Mouse (Mus musculus) hindbrain, embryonic 15.5 days (tissue): Measurements from ENCODE around the gene Fthl17d. TPM values are rescaled to one million over a fixed set of nuclear protein-coding genes. Genes with fewer than 3 reads are reported as not detected.
A peak's percentile ranks its signal among the peaks of the same experiment; 100 is the strongest.
"Not testable (repeated sequence)": the region's sequence is repeated elsewhere in the genome, so short reads cannot be mapped to it uniquely, and the experiment has no call there.

ENCODE experiments used
- ATAC-seq: fragments of 200-750 bp; cut with Nextera tagmentation; 2 replicates; pipeline ENCODE4 v1.8.0; 2017; ENCODE audit warnings: low read depth, moderate number of reproducible peaks, moderate TSS enrichment; ENCODE audit not compliant: low FRiP score
- H3K27ac ChIP-seq: fragments of 300-500 bp; sonication (generic); replicated peaks from 2 replicates; pipeline ENCODE4 v1.5.1; 2015; ENCODE audit warnings: mild to moderate bottlenecking, inconsistent platforms
- H3K27me3 ChIP-seq: fragments of 300-500 bp; sonication (generic); 2 replicates; pipeline ENCODE4 v1.6.1; 2015; ENCODE audit warnings: control low read depth, inconsistent platforms
- H3K36me3 ChIP-seq: fragments of 300-500 bp; sonication (generic); 2 replicates; pipeline ENCODE4 v1.6.1; 2015; ENCODE audit warnings: control low read depth, inconsistent platforms
- H3K4me1 ChIP-seq: fragments of 300-500 bp; sonication (generic); replicated peaks from 2 replicates; pipeline ENCODE4 v1.6.1; 2015; ENCODE audit warnings: control low read depth, inconsistent platforms
- H3K4me2 ChIP-seq: fragments of 300-500 bp; sonication (generic); 2 replicates; pipeline ENCODE4 v1.6.1; 2015; ENCODE audit warnings: moderate library complexity, mild to moderate bottlenecking, inconsistent platforms
- H3K4me3 ChIP-seq: fragments of 300-500 bp; sonication (generic); 2 replicates; pipeline ENCODE4 v1.5.1; 2015; ENCODE audit warnings: mild to moderate bottlenecking, inconsistent platforms
- H3K9ac ChIP-seq: fragments of 300-500 bp; sonication (generic); 2 replicates; pipeline ENCODE4 v1.6.1; 2015; ENCODE audit warnings: inconsistent platforms
- H3K9me3 ChIP-seq: fragments of 300-500 bp; sonication (generic); 2 replicates; pipeline ENCODE4 v1.6.1; 2016; ENCODE audit warnings: control low read depth, inconsistent platforms
- WGBS: fragments of 180-500 bp; shearing (Covaris S2); methylation state at CpG from one replicate; pipeline ENCODE4 v1.1.7; 2015; 5-methylcytosine and 5-hydroxymethylcytosine counted together
- polyA plus RNA-seq: library from polyadenylated mRNA; unstranded; fragments of >200 nt; fragmentation: Nextera tagmentation; extraction: Ambion mirVana; gene quantifications from 2 replicates; pipeline ENCODE4 v1.2.1, GENCODE M21; 2015

The Fthl17d gene
- not detected in 2 replicates for polyA plus RNA-seq

DNA sequence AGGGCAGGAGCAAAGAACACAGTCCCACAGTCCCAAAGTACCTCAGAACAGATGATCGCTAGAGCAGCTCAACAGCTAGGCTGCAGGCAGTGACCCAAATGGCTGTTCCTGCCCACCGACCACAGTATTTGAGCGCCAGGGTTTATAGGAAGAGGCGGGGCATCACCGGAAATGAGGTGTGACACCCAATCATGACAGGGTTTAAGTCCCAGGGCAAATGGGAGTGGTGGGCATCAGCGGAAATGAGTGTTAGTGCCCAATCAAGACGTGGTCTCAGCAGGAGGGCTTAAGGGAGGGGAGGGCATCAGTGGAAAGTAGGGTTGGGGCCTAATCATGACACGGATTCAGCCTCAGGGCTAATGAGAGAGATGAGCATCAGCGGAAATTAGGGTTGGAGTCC is at the start of gene Fthl17d:
Gene Fthl17d (minus strand): TSS at position 101 of the 400 bp plus-strand sequence.
- H3K9ac ChIP-seq, H3K9me3 ChIP-seq, H3K27me3 ChIP-seq, H3K27ac ChIP-seq, H3K4me1 ChIP-seq, H3K4me3 ChIP-seq, ATAC-seq, H3K4me2 ChIP-seq, H3K36me3 ChIP-seq: not testable (repeated sequence)
- WGBS = no CpG with 5 or more reads among the region's 9 CpGs

DNA sequence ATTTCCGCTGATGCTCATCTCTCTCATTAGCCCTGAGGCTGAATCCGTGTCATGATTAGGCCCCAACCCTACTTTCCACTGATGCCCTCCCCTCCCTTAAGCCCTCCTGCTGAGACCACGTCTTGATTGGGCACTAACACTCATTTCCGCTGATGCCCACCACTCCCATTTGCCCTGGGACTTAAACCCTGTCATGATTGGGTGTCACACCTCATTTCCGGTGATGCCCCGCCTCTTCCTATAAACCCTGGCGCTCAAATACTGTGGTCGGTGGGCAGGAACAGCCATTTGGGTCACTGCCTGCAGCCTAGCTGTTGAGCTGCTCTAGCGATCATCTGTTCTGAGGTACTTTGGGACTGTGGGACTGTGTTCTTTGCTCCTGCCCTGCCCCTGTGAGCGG is 46.6 kb upstream of the Fthl17d start, which contains the start of gene Fthl17e:
Gene Fthl17e (plus strand): TSS at position 301 of the 400 bp plus-strand sequence.
- H3K27me3 ChIP-seq, H3K4me3 ChIP-seq, H3K4me2 ChIP-seq, H3K9me3 ChIP-seq, H3K27ac ChIP-seq, H3K4me1 ChIP-seq, H3K36me3 ChIP-seq, ATAC-seq, H3K9ac ChIP-seq: not testable (repeated sequence)
- WGBS = 86% methylated on average over 1 of the region's 10 CpGs

DNA sequence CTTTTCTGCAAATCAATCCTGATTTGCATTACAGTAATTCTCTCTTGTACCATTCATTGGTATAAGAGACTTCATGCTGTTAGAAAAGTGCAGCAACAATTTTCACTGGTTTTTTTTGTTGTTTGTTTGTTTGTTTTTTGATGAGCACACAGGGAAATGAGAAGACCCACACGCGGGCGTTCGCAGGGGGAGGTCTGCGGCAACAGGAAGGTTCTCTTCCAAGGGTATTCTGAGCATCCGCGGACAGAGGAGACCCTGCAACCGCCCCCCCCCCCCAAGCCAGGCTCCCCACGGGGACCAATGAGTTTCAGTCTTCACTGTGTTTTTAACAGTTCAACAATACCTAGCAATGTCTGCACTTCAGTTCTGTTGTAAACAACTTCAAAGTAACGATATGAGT is 32.9 kb upstream of the Fthl17d start:
- Histone ChIP-seq H3K27ac (no peak overlapping the region), H3K4me2 (no peak overlapping the region), H3K4me1 (no peaks in the 10 kb centered on the region), H3K27me3 (no peaks in the 10 kb centered on the region), H3K4me3 (no peak overlapping the region), H3K36me3 (no peaks in the 10 kb centered on the region), H3K9me3 (no peaks in the 10 kb centered on the region), H3K9ac (no peak overlapping the region)
- 57% methylated on average over 10 of the region's 10 CpGs for WGBS
- no peak for ATAC-seq

DNA sequence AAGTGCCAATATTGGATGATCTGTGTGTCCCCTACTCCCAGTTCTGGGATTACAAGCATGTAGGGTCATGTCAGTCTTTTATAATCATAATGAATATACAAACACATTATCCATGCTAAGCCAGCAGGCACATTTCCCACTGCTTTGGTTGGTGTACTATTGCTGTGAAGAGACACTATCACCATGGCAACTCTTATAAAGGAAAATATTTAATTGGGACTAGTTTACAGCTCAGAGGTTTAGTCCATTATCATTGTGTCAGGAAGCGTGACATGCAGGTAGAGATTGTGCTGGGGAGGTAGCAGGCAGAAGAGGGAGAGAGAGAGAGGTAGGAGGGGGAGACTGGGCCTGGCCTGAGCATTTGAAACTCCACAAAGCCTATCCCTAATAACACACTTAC is 29.5 kb upstream of the Fthl17d start:
- WGBS = 50% methylated on average over 1 of the region's 1 CpGs
- Histone ChIP-seq H3K9me3 (no peaks in the 10 kb centered on the region), H3K27ac (no peak overlapping the region), H3K27me3 (no peaks in the 10 kb centered on the region), H3K4me3 (no peak overlapping the region), H3K36me3 (no peaks in the 10 kb centered on the region), H3K4me1 (no peaks in the 10 kb centered on the region), H3K9ac (no peak overlapping the region), H3K4me2 (no peak overlapping the region)
- 0 out of 2 replicates have a peak, but pooled peaks have one; percentile 42 for ATAC-seq

DNA sequence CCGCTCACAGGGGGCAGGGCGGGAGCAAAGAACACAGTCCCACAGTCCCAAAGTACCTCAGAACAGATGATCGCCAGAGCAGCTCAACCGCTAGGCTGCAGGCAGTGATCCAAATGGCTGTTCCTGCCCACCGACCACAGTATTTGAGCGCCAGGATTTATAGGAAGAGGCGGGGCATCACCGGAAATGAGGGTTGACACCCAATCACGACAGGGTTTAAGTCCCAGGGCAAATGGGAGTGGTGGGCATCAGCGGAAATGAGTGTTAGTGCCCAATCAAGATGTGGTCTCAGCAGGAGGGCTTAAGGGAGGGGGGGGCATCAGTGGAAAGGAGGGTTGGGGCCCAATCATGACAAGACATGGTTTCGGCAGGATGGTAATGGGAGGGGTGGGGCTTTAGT is 10.1 kb downstream of the Fthl17d start, which contains the start of gene Fthl17c:
Gene Fthl17c (minus strand): TSS at position 101 of the 400 bp plus-strand sequence.
- not testable (repeated sequence) for H3K36me3 ChIP-seq, H3K4me1 ChIP-seq, H3K27me3 ChIP-seq, H3K27ac ChIP-seq, H3K4me3 ChIP-seq, H3K9me3 ChIP-seq, ATAC-seq, H3K4me2 ChIP-seq, H3K9ac ChIP-seq
- WGBS = no CpG with 5 or more reads among the region's 11 CpGs

DNA sequence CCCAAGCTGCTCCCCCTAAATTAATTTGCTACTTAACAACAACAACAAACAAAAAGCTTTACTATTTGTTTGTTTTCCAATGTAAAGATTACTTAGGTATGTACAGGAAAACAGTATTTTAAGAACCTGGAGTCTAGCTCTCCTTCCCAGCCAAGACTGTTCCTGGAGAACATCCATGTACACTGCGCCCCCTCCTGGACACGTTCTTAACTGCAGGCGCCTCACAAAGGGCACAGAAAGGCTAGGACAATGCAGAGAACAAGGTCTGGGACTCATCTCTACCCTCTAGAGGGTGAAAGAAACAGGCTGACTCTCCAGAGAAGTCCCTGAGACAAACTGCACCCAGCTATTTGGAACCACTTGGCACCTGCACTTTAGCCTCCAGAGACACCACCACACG is 21.9 kb downstream of the Fthl17d start:
- 46% methylated on average over 4 of the region's 4 CpGs for WGBS
- not testable (repeated sequence) for H3K27me3 ChIP-seq, H3K4me3 ChIP-seq, H3K9ac ChIP-seq, H3K36me3 ChIP-seq, H3K4me2 ChIP-seq, H3K9me3 ChIP-seq, ATAC-seq, H3K27ac ChIP-seq, H3K4me1 ChIP-seq

DNA sequence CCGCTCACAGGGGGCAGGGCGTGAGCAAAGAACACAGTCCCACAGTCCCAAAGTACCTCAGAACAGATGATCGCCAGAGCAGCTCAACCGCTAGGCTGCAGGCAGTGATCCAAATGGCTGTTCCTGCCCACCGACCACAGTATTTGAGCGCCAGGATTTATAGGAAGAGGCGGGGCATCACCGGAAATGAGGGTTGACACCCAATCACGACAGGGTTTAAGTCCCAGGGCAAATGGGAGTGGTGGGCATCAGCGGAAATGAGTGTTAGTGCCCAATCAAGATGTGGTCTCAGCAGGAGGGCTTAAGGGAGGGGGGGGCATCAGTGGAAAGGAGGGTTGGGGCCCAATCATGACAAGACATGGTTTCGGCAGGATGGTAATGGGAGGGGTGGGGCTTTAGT is 23.7 kb downstream of the Fthl17d start, which contains the start of gene Fthl17b:
Gene Fthl17b (minus strand): TSS at position 101 of the 400 bp plus-strand sequence.
- not testable (repeated sequence) for ATAC-seq, H3K4me1 ChIP-seq, H3K9me3 ChIP-seq, H3K9ac ChIP-seq, H3K36me3 ChIP-seq, H3K27me3 ChIP-seq, H3K27ac ChIP-seq, H3K4me2 ChIP-seq, H3K4me3 ChIP-seq
- 93% methylated on average over 3 of the region's 11 CpGs for WGBS

DNA sequence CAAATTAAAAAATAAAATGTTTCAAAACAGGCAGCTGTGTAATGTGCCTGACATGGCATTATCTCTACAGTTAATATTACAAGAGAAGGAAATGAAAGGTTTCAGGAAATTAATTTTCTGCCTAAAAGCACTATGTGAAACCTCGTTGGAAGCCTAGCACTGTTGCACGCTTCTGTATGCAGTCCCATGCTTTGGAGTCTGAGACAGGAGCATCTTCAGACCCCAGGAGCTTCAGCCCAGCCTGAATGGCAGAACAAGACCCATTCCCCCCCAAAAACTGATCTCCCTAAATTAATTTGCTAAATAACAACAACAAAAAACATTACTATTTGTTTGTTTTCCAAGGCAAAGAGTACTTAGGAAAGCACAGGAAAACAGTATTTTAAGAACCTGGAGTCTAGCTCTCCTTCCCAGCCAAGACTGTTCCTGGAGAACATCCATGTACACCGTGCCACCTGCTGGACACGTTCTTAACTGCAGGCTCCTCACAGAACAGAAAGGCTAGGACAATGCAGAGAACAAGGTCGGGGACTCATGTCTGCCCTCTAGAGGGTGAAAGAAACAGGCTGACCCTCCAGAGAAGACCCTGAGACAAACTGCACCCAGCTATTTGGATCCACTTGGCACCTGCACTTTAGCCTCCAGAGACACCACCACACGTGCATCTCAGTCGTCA is 38.3 kb downstream of the Fthl17d start:
- H3K9me3 ChIP-seq, H3K36me3 ChIP-seq, H3K4me1 ChIP-seq, H3K27me3 ChIP-seq, H3K4me2 ChIP-seq, H3K4me3 ChIP-seq, H3K27ac ChIP-seq, H3K9ac ChIP-seq: not testable (repeated sequence)
- WGBS = 20% methylated on average over 7 of the region's 7 CpGs
- peak; percentile 83 for ATAC-seq

DNA sequence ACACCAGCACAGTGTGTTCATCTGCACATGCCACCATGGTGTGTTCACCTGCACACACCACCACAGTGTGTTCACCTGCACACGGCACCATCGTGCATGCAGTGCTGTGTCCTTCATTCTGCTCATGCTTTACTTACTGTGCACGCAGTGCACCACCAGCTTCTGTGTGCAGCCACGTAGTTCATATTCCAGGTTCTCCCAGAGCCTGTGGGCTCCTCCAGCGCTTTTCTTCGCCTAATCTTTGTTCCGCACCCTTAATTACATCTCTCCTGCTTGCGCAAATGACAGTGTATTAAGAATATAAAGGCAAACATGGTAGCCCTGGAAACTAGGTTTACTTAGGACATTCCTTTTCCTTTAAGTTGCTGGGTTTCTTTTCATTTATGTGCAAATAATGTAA is 42.5 kb downstream of the Fthl17d start:
- Histone ChIP-seq H3K4me3 (no peak overlapping the region), H3K27ac (no peak overlapping the region), H3K4me2 (no peak overlapping the region), H3K9me3 (no peaks in the 10 kb centered on the region), H3K36me3 (no peaks in the 10 kb centered on the region), H3K9ac (no peak overlapping the region), H3K27me3 (no peaks in the 10 kb centered on the region), H3K4me1 (no peaks in the 10 kb centered on the region)
- no peak for ATAC-seq
- 74% methylated on average over 8 of the region's 8 CpGs for WGBS

Other genes with a start within 250 kb of the Fthl17d start
- not detected in 2 replicates for gene Ssx9, start 238.3 kb downstream of the Fthl17d start, polyA plus RNA-seq
- gene Ssxb5, start 183.1 kb downstream of the Fthl17d start, polyA plus RNA-seq = not detected in 2 replicates
- gene Gm6592, start 142.8 kb downstream of the Fthl17d start, polyA plus RNA-seq = not detected in 2 replicates
- gene Gm5751, start 112.5 kb downstream of the Fthl17d start, polyA plus RNA-seq = not detected in 2 replicates
- 26.2 and 28.8 TPM in 2 replicates for gene B630019K06Rik, start 94.4 kb downstream of the Fthl17d start, polyA plus RNA-seq
- not detected in 2 replicates for gene Fthl17b, start 23.8 kb downstream of the Fthl17d start, polyA plus RNA-seq
- not detected in 2 replicates for gene Fthl17c, start 10.2 kb downstream of the Fthl17d start, polyA plus RNA-seq
- gene Fthl17e, start 46.7 kb upstream of the Fthl17d start, polyA plus RNA-seq = not detected in 2 replicates
- gene Fthl17f, start 76.3 kb upstream of the Fthl17d start, polyA plus RNA-seq = not detected in 2 replicates
- gene 4930402K13Rik, start 117.8 kb upstream of the Fthl17d start, polyA plus RNA-seq = not detected in 2 replicates
- gene Lancl3, start 213.1 kb upstream of the Fthl17d start, polyA plus RNA-seq = 5.4 and 5.5 TPM in 2 replicates